Mouse (Mus musculus) lung, postnatal 0 days (tissue): ENCODE results near the gene Prrc2a.

ENCODE experiments used
- CTCF ChIP-seq: IDR thresholded peaks from 2 replicates; pipeline ENCODE4 v1.5.1; 2016; ENCODE audit warnings: antibody characterized with exemption, mild to moderate bottlenecking
- EP300 ChIP-seq: IDR thresholded peaks from 2 replicates; pipeline ENCODE4 v1.6.1; 2016; ENCODE audit warnings: antibody characterized with exemption, mild to moderate bottlenecking, control low read depth

DNA sequence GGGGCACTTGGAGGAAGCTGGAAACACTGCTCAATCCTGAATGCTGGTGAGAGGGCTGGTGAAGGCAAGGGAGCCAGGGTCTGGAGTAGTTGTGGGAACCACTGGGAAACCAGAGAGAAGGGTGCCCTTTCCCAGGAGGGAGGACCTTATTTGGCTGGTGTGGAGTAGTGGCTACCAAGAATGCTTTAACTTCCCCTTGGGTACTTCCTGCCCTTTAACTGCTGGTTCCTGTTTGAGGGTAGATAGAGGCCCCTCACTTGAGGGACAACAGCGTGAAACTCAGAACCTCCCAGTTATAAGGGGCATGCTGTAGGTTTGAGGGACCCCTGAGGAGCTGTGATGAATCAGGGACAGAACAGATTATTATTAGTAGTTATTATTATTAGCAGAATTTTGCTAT lies 24.5 kb upstream of the Prrc2a start:
- TF ChIP-seq CTCF (no peak), EP300 (no peak)
